Mouse (Mus musculus): ENCODE data around the gene Lztfl1.

GRCm38 (mm10) chr9:123649785-123650511 is 67.5 kb downstream of the Lztfl1 start:
- TF ChIP-seq CTCF (IDR thresholded peaks at IDR 0.05; ENCODE audit: borderline replicate concordance, extremely low read depth, insufficient read depth, insufficient read length): no peak
- no peak for TF ChIP-seq POLR2A (IDR thresholded peaks at IDR 0.05; ENCODE audit: borderline replicate concordance, extremely low read depth, insufficient read depth, insufficient read length, poor library complexity, severe bottlenecking)

Data from brain, embryonic 14.5 days (tissue).